Comparison of ENCODE assay signal across 8 mouse cellular contexts in genomic region chr11:119036934-119037779, GRCm38 (mm10). TPM values are rescaled to one million over a fixed set of nuclear protein-coding genes. Genes with fewer than 3 reads are reported as not detected.
A peak's percentile ranks its signal among the peaks of the same experiment; 100 is the strongest.
DNase-seq lines count a peak whose midpoint lies in the region; ATAC-seq and TF ChIP-seq lines count a peak whose summit lies in the region.

No protein-coding gene starts in this region.

- DNase-seq in cerebellum, adult 9-11 months = peak; percentile 52
- DNase-seq in cerebellum, adult 11-12 months = no peak
- DNase-seq in kidney, postnatal 10 days = peak; percentile 65
- DNase-seq in neural tube, embryonic 10.5 days (ENCODE audit: extremely low spot score, low spot score) = peak; percentile 72
- DNase-seq in spleen, postnatal 10 days (ENCODE audit: low spot score in 2 of 2) = no peak
- no peak for DNase-seq in right cerebral cortex, adult 18-20 months

- no peak for ATAC-seq in forebrain, embryonic 12.5 days (ENCODE audit: low FRiP score)

- no peak for TF ChIP-seq POLR2A in ES-Bruce4 (IDR thresholded peaks at IDR 0.05; ENCODE audit: insufficient read depth, low read length)

- peak overlapping the region; percentile 83 for H3K4me2 ChIP-seq in forebrain, embryonic 12.5 days

- H3K9ac ChIP-seq in ES-Bruce4 (ENCODE audit: low read depth, poor library complexity, severe bottlenecking) = 0 out of 2 replicates have a peak overlapping the region, but pooled peaks have one; percentile 12
- peak overlapping the region; percentile 67 for H3K9ac ChIP-seq in forebrain, embryonic 12.5 days

- no peak overlapping the region for H3K27ac ChIP-seq in ES-Bruce4 (ENCODE audit: insufficient read depth, low read length)
- H3K27ac ChIP-seq in forebrain, embryonic 12.5 days = no peak overlapping the region

- under 1% methylated on average over 57 of the region's 57 CpGs for WGBS in forebrain, embryonic 12.5 days

- H3K36me3 ChIP-seq in ES-Bruce4 (ENCODE audit: control insufficient read depth, insufficient read depth, low read length, poor library complexity, severe bottlenecking) = no peaks in the 10 kb centered on the region
- H3K36me3 ChIP-seq in forebrain, embryonic 12.5 days (replicated peaks) = peaks cover 10% of the 10 kb centered on the region

- H3K4me3 ChIP-seq in ES-Bruce4 (ENCODE audit: low read depth, low read length) = peak overlapping the region; percentile 32
- H3K4me3 ChIP-seq in forebrain, embryonic 12.5 days (replicated peaks) = peak overlapping the region; percentile 48

- no peak for TF ChIP-seq CTCF in ES-Bruce4 (IDR thresholded peaks at IDR 0.05; ENCODE audit: low read depth, low read length)

- H3K4me1 ChIP-seq in ES-Bruce4 (ENCODE audit: control insufficient read depth, insufficient read depth, low read length) = no peaks in the 10 kb centered on the region
- peaks cover 72% of the 10 kb centered on the region for H3K4me1 ChIP-seq in forebrain, embryonic 12.5 days

- peaks cover 23% of the 10 kb centered on the region for H3K27me3 ChIP-seq in ES-Bruce4 (ENCODE audit: control insufficient read depth, insufficient read depth, low read length, poor library complexity, severe bottlenecking)
- H3K27me3 ChIP-seq in forebrain, embryonic 12.5 days = peaks cover 68% of the 10 kb centered on the region

- TF ChIP-seq EP300 in ES-Bruce4 (IDR thresholded peaks at IDR 0.05; ENCODE audit: insufficient read depth, low read depth, low read length) = 0 out of 2 replicates have a peak, but pooled peaks have one; percentile 21

- H3K9me3 ChIP-seq in ES-Bruce4 (replicated peaks; ENCODE audit: control insufficient read depth, insufficient read depth, low read length, poor library complexity, severe bottlenecking) = no peaks in the 10 kb centered on the region
- H3K9me3 ChIP-seq in forebrain, embryonic 12.5 days = no peaks in the 10 kb centered on the region

RNA-seq across cellular contexts. Expression of gene Cbx8, which starts 3.6 kb away (rescaled TPM):
- 0.75 and 1.7 TPM in 2 replicates for polyA plus RNA-seq in ES-Bruce4 (2011; ENCODE audit: insufficient read depth, insufficient read length, low read depth, missing spikeins)
- 11.5 and 11.7 TPM in 2 replicates for polyA plus RNA-seq in forebrain, embryonic 12.5 days (2016; fragmentation: Nextera tagmentation; extraction: Ambion mirVana)

RNA-seq across cellular contexts. Expression of gene Cbx2, which starts 14.4 kb away (rescaled TPM):
- 11.6 and 12.9 TPM in 2 replicates for polyA plus RNA-seq in ES-Bruce4 (2011; ENCODE audit: insufficient read depth, insufficient read length, low read depth, missing spikeins)
- polyA plus RNA-seq in forebrain, embryonic 12.5 days (2016; fragmentation: Nextera tagmentation; extraction: Ambion mirVana) = 84.2 and 89.3 TPM in 2 replicates

RNA-seq across cellular contexts. Expression of gene Cbx4, which starts 48.9 kb away (rescaled TPM):
- 0.32 and 0.46 TPM in 2 replicates for polyA plus RNA-seq in ES-Bruce4 (2011; ENCODE audit: insufficient read depth, insufficient read length, low read depth, missing spikeins)
- polyA plus RNA-seq in forebrain, embryonic 12.5 days (2016; fragmentation: Nextera tagmentation; extraction: Ambion mirVana) = 12.7 and 14.5 TPM in 2 replicates

RNA-seq across cellular contexts. Expression of gene Enpp7, which starts 49.2 kb away (rescaled TPM):
- not detected in 2 replicates for polyA plus RNA-seq in ES-Bruce4 (2011; ENCODE audit: insufficient read depth, insufficient read length, low read depth, missing spikeins)
- polyA plus RNA-seq in forebrain, embryonic 12.5 days (2016; fragmentation: Nextera tagmentation; extraction: Ambion mirVana) = not detected in 2 replicates

Comparison
In these comparisons a context has a peak if more than half of its experiments do, and no peak if none do; other contexts are left out.
1. DNase-seq: peak in cerebellum, adult 9-11 months (single experiment), kidney, postnatal 10 days (single experiment) and neural tube, embryonic 10.5 days (single experiment); none in cerebellum, adult 11-12 months (single experiment), spleen, postnatal 10 days (0 of 2) and right cerebral cortex, adult 18-20 months (single experiment).